Mouse (Mus musculus) olfactory bulb, adult 2 months (tissue): ENCODE measurements at regions not wholly inside any gene's neighbourhood (a gene's known extent, or its start where the extent isn't known, plus 50 kb on each side); places are given as distances from the start of the nearest gene placed in this dataset.

Experiments used
- H3K27ac ChIP-seq: fragments of 200-500 bp; 2 replicates; pipeline ENCODE4 v1.5.1; 2012; ENCODE audit warnings: low read depth, low read length; ENCODE audit not compliant: insufficient read depth
- H3K4me1 ChIP-seq: fragments of 200-500 bp; 2 replicates; pipeline ENCODE4 v1.6.1; 2012; ENCODE audit warnings: low read length; ENCODE audit not compliant: control insufficient read depth, insufficient read depth
- H3K4me3 ChIP-seq: fragments of 200-500 bp; 2 replicates; pipeline ENCODE4 v1.5.1; 2012; ENCODE audit warnings: mild to moderate bottlenecking, low read depth, low read length, moderate library complexity; ENCODE audit not compliant: insufficient read depth
- CTCF ChIP-seq: fragments of 200-500 bp; IDR thresholded peaks from 2 replicates; pipeline ENCODE4 v1.5.1; 2012; ENCODE audit warnings: low read depth, mild to moderate bottlenecking, low read length, moderate library complexity; ENCODE audit not compliant: insufficient read depth
- POLR2A ChIP-seq: fragments of 200-500 bp; IDR thresholded peaks from 2 replicates; pipeline ENCODE4 v1.6.1; 2012; ENCODE audit warnings: mild to moderate bottlenecking, low read depth, low read length, moderate library complexity; ENCODE audit not compliant: insufficient read depth
- WGBS: fragments of 180-500 bp; shearing (Covaris S2); methylation state at CpG from one replicate; pipeline ENCODE4 v1.1.7; 2018; 5-methylcytosine and 5-hydroxymethylcytosine counted together

DNA sequence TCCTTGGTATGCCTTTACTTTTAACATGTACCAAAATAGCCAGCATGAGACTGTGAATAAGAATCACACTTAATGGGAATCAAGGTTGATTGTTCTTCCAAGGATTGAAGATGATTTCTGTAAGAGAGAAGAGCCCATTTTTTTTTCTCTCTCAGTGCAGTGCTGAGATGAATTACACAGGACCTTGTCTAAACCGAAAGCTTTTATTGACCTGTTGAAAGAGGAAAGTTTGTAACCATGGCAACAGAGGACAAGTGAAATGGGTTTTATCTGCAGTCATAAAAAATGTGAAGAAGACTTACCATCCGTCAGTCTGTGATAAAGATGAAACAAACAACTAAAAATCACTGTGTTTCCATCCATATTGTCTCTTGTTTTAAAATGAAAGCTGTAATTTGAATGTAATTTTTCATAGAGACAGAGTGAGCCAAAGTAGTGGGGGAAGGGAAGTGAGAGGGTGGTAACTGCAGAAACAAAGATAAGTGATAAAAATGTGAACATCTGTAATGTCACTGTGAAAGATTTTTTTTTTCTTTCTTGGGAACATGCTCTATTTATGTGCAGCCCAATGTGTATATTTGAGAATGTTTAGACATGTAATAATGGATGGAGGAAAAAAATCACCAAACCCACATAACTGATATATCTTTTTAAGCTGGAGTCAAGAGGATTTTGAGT is 661.9 kb downstream of the Basp1 start:
- no peak overlapping the region for H3K27ac ChIP-seq
- H3K4me1 ChIP-seq, result no peaks in the 10 kb centered on the region
- no peak overlapping the region for H3K4me3 ChIP-seq
- TF ChIP-seq CTCF (no peak), POLR2A (no peak)
- WGBS, result 36% methylated on average over 2 of the region's 2 CpGs

DNA sequence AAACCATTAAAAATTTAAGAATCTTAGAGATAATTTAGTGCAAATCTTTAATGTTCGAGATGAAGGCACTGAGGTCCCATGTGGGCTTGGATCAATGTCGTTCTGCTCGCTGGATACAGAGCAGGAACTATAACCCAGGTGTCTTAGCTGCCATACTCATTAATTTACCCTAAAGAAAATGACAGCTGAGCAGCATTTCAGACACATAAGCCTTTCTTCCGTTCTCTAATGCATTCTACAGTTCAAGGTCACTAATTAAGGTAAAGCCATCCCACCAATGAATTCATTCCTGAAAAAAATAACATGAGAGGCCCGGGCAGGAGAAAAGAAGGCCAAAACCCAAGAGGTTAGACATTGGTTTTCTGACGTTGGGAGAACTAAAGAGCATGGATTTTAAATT is 670.3 kb downstream of the Basp1 start:
- WGBS, result 62% methylated on average over 6 of the region's 6 CpGs
- H3K4me1 ChIP-seq, result no peaks in the 10 kb centered on the region

DNA sequence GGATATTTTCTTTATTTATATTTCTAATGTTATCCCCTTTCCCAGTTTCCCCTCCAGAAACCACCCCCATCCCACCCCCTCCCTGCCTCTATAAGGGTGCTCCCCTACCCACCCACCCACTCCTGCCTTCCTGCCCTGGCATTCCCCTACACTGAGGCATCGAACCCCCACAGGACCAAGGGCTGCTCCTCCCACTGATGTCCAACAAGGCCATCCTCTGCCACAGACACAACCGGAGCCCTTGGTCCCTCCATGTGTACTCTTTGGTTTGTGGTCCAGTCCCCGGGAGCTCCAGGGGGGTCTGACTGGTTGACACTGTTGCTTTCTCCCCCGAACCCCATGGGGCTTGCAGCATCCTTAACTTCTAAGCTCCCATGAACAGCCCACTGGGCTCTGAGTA is 688.4 kb downstream of the Basp1 start:
- TF ChIP-seq CTCF, result no peak
- TF ChIP-seq POLR2A, result no peak
- no peaks in the 10 kb centered on the region for H3K4me1 ChIP-seq
- no peak overlapping the region for H3K4me3 ChIP-seq
- 93% methylated on average over 4 of the region's 4 CpGs for WGBS
- no peak overlapping the region for H3K27ac ChIP-seq

More for the DNA sequence above, 670.3 kb downstream of the Basp1 start:
- TF ChIP-seq CTCF, result no peak
- no peak for TF ChIP-seq POLR2A
- Histone ChIP-seq H3K27ac (no peak overlapping the region), H3K4me3 (no peak overlapping the region)

DNA sequence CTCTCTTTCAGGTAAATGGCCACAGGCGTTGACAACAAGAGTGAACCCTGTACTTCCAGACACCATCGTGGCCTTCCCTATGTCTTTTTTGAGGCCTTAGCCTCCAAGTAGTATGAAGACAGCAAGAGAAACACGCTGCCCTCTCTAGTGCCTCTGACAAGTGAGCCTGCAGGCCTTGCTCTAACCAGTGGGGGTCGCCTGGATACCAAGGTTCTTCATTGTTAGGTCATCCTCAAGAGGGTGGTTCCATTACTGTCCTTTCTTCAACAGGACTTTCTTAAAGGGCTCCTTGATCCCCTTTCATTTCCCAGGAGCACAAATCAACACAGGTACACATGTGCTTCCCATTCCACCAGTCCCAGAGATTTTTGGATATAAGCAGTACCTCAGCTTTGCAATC is 688.9 kb downstream of the Basp1 start:
- no peak for TF ChIP-seq CTCF
- TF ChIP-seq POLR2A, result no peak
- H3K4me3 ChIP-seq, result no peak overlapping the region
- H3K4me1 ChIP-seq, result no peaks in the 10 kb centered on the region
- no peak overlapping the region for H3K27ac ChIP-seq
- 59% methylated on average over 4 of the region's 4 CpGs for whole genome bisulfite sequencing

DNA sequence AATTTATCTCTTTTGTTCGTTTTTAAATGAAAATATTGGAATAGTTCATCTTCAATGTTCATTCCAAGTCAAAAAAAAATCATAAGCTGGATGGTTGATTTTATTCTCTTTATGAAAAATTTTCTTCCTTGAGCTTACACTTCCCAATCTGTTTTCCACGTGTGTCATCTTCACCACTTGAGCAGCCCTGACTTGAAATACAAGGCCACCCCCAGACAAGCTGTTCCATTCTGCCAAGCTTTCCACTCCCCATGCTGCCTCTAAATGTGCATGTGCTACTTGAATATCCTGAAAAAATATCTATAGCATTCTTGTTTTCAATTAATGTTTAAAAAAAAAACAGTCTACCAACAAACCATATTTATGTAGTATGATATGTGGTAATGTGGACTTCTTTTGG is 693.2 kb downstream of the Basp1 start:
- Histone ChIP-seq H3K4me3 (no peak overlapping the region), H3K27ac (no peak overlapping the region), H3K4me1 (no peaks in the 10 kb centered on the region)
- WGBS, result 69% methylated on average over 2 of the region's 2 CpGs
- TF ChIP-seq CTCF (no peak), POLR2A (no peak)

GRCm38 (mm10) chr15:24682167-24682566 is 731.4 kb downstream of the Basp1 start:
- 77% methylated on average over 4 of the region's 4 CpGs for whole genome bisulfite sequencing
- H3K4me1 ChIP-seq, result no peaks in the 10 kb centered on the region
- no peak for TF ChIP-seq CTCF
- no peak for TF ChIP-seq POLR2A
- no peak overlapping the region for H3K27ac ChIP-seq
- H3K4me3 ChIP-seq, result no peak overlapping the region

DNA sequence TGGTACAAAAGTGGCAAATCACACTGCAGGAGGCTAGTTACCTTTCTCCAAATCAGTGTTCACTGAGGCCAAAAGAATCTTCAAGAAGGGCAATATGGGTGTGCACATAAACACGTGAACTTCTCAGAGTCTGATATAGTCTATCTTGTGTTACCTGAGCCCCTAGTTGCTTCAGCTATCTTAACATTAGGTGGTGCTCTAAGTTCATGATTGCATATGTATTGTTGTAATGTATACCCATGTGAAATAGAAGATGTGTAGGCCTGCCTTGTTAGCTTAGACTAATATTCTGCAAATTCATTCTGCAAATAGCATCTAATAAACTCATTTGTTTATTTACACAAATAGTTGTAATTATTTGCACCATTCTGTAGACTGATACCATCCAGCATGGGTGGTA is 764.6 kb downstream of the Basp1 start:
- no peak for TF ChIP-seq POLR2A
- TF ChIP-seq CTCF, result no peak
- no peak overlapping the region for H3K27ac ChIP-seq
- WGBS, result 56% methylated on average over 1 of the region's 1 CpGs
- H3K4me3 ChIP-seq, result no peak overlapping the region
- H3K4me1 ChIP-seq, result no peaks in the 10 kb centered on the region

DNA sequence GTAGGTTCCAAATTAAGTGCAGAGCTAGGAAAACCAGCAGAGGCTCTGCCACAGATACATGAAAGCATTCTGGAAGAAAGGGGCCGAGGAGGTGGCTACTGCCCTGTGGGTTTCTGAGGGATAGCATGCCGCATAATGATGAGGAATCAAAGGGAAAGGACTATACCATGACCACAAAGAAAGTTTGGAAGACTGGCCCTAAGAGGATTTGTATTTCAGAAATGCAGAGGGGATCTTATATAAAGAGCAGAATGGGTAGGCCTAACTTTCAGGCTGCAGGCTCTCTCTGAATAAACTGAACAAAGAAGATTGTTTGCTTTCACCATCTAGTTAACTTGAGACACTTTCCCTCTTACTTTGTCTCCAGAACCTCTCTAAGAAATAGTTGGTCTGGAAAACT is 777.9 kb downstream of the Basp1 start:
- no peak overlapping the region for H3K4me3 ChIP-seq
- TF ChIP-seq CTCF (no peak), POLR2A (no peak)
- no peak overlapping the region for H3K27ac ChIP-seq
- WGBS, result 75% methylated on average over 2 of the region's 2 CpGs
- H3K4me1 ChIP-seq, result no peaks in the 10 kb centered on the region

GRCm38 (mm10) chr15:24596242-24596641 is 817.3 kb downstream of the Basp1 start:
- WGBS, result 17% methylated on average over 4 of the region's 4 CpGs
- Histone ChIP-seq H3K27ac (no peak overlapping the region), H3K4me3 (no peak overlapping the region), H3K4me1 (no peaks in the 10 kb centered on the region)
- TF ChIP-seq CTCF (no peak), POLR2A (no peak)

DNA sequence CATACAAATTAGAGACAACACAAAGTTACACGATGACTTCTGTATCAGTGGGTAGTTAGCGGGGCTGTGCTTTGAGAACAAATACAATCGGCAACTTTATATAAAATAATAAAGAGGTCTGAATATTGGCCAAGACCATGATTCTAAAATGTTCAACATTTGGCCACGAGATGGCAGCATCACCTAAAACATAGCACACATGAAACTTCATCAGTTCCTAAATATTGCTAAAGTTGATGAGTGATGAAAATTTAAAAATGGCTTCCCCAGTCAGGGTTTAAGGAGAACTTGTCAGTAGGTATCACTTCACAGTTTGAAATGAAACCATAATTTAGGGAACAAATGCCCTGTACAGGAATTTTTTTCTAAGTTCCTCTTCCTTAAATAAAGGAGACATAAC is 824.6 kb downstream of the Basp1 start:
- Histone ChIP-seq H3K4me1 (no peaks in the 10 kb centered on the region), H3K27ac (no peak overlapping the region), H3K4me3 (no peak overlapping the region)
- TF ChIP-seq CTCF (no peak), POLR2A (no peak)
- 15% methylated on average over 4 of the region's 4 CpGs for WGBS
